Comparison of ENCODE assay signal across 8 mouse cellular contexts in genomic region chr10:18317961-18318915, GRCm38 (mm10). TPM values are rescaled to one million over a fixed set of nuclear protein-coding genes. Genes with fewer than 3 reads are reported as not detected.
DNase-seq lines count a peak whose midpoint lies in the region; ATAC-seq and TF ChIP-seq lines count a peak whose summit lies in the region.

No protein-coding gene starts in this region.

- H3K9ac ChIP-seq in embryonic facial prominence, embryonic 15.5 days = peak overlapping the region; percentile 85
- H3K9ac ChIP-seq in heart, embryonic 15.5 days = peak overlapping the region; percentile 88
- peak overlapping the region; percentile 85 for H3K9ac ChIP-seq in kidney, postnatal 0 days (ENCODE audit: low read depth, low read length)
- H3K9ac ChIP-seq in lung, embryonic 15.5 days = peak overlapping the region; percentile 73

- intact Hi-C loops in left cerebral cortex, adult 2 months (cut with DNase I) = loop anchor here (2.0 to 5.0 kb wide), 2 partner anchors 71 kb away; no protein-coding TSS in a partner anchor

- H3K4me3 ChIP-seq in left cerebral cortex, adult 2 months = peak overlapping the region; percentile 57
- peak overlapping the region; percentile 86 for H3K4me3 ChIP-seq in embryonic facial prominence, embryonic 15.5 days (replicated peaks)
- peak overlapping the region; percentile 85 for H3K4me3 ChIP-seq in heart, embryonic 15.5 days
- peak overlapping the region; percentile 80 for H3K4me3 ChIP-seq in kidney, postnatal 0 days (replicated peaks; ENCODE audit: low read depth, low read length)
- peak overlapping the region; percentile 82 for H3K4me3 ChIP-seq in lung, embryonic 15.5 days

- peak overlapping the region; percentile 42 for H3K27ac ChIP-seq in left cerebral cortex, adult 2 months
- peak overlapping the region; percentile 86 for H3K27ac ChIP-seq in embryonic facial prominence, embryonic 15.5 days (replicated peaks)
- H3K27ac ChIP-seq in heart, embryonic 15.5 days = peak overlapping the region; percentile 35
- H3K27ac ChIP-seq in kidney, postnatal 0 days = peak overlapping the region; percentile 70
- peak overlapping the region; percentile 76 for H3K27ac ChIP-seq in lung, embryonic 15.5 days

- H3K9me3 ChIP-seq in embryonic facial prominence, embryonic 15.5 days (replicated peaks) = no peaks in the 10 kb centered on the region
- no peaks in the 10 kb centered on the region for H3K9me3 ChIP-seq in heart, embryonic 15.5 days (replicated peaks)
- no peaks in the 10 kb centered on the region for H3K9me3 ChIP-seq in kidney, postnatal 0 days (replicated peaks; ENCODE audit: low read length)
- H3K9me3 ChIP-seq in lung, embryonic 15.5 days = no peaks in the 10 kb centered on the region

- H3K27me3 ChIP-seq in embryonic facial prominence, embryonic 15.5 days = no peaks in the 10 kb centered on the region
- no peaks in the 10 kb centered on the region for H3K27me3 ChIP-seq in heart, embryonic 15.5 days
- no peaks in the 10 kb centered on the region for H3K27me3 ChIP-seq in kidney, postnatal 0 days (ENCODE audit: insufficient read depth, low read length)
- no peaks in the 10 kb centered on the region for H3K27me3 ChIP-seq in lung, embryonic 15.5 days

- H3K4me1 ChIP-seq in embryonic facial prominence, embryonic 15.5 days = peaks cover 12% of the 10 kb centered on the region
- peaks cover 11% of the 10 kb centered on the region for H3K4me1 ChIP-seq in heart, embryonic 15.5 days (replicated peaks)
- peaks cover 15% of the 10 kb centered on the region for H3K4me1 ChIP-seq in kidney, postnatal 0 days (replicated peaks; ENCODE audit: insufficient read depth, low read length)
- peaks cover 13% of the 10 kb centered on the region for H3K4me1 ChIP-seq in lung, embryonic 15.5 days

- H3K4me2 ChIP-seq in embryonic facial prominence, embryonic 15.5 days (replicated peaks) = peak overlapping the region; percentile 93
- peak overlapping the region; percentile 97 for H3K4me2 ChIP-seq in heart, embryonic 15.5 days
- peak overlapping the region; percentile 90 for H3K4me2 ChIP-seq in kidney, postnatal 0 days (ENCODE audit: low read length)
- H3K4me2 ChIP-seq in lung, embryonic 15.5 days = peak overlapping the region; percentile 98

- TF ChIP-seq CTCF in left cerebral cortex, adult 2 months (IDR thresholded peaks at IDR 0.05) = no peak; the same call in 1 of the 2 replicates
- TF ChIP-seq CTCF in kidney, postnatal 0 days (IDR thresholded peaks at IDR 0.05; ENCODE audit: low read depth) = peak; percentile 11; the same call in 1 of the 2 replicates

- peak; percentile 48 to 57 for DNase-seq in left cerebral cortex, adult 2 months (ENCODE audit: extremely low spot score in 1 of 2, low spot score in 2 of 2)
- no peak for DNase-seq in left cerebral cortex, adult 8-10 months (ENCODE audit: low spot score in 2 of 2)
- DNase-seq in kidney, postnatal 0 days (ENCODE audit: low spot score) = peak; percentile 82
- peak; percentile 36 for DNase-seq in ovary, postnatal 14 days (ENCODE audit: low spot score)
- DNase-seq in urinary bladder, adult 2 months (ENCODE audit: low spot score) = peak; percentile 75

- H3K36me3 ChIP-seq in embryonic facial prominence, embryonic 15.5 days = no peaks in the 10 kb centered on the region
- no peaks in the 10 kb centered on the region for H3K36me3 ChIP-seq in heart, embryonic 15.5 days
- no peaks in the 10 kb centered on the region for H3K36me3 ChIP-seq in kidney, postnatal 0 days (ENCODE audit: insufficient read depth, low read length)
- H3K36me3 ChIP-seq in lung, embryonic 15.5 days = no peaks in the 10 kb centered on the region

- peak; percentile 81 for ATAC-seq in embryonic facial prominence, embryonic 15.5 days (ENCODE audit: insufficient number of reproducible peaks, low FRiP score, low TSS enrichment, low read depth)
- ATAC-seq in heart, embryonic 15.5 days (replicated peaks; ENCODE audit: insufficient number of reproducible peaks, insufficient read depth, low FRiP score, low read depth) = peak; percentile 85
- ATAC-seq in kidney, postnatal 0 days (replicated peaks; ENCODE audit: low FRiP score, low read depth) = peak; percentile 84
- peak; percentile 89 for ATAC-seq in lung, embryonic 15.5 days (ENCODE audit: borderline replicate concordance, extremely low read depth, low FRiP score, low TSS enrichment)

- 1% methylated on average over 73 of the region's 89 CpGs for WGBS in embryonic facial prominence, embryonic 15.5 days
- WGBS in heart, embryonic 15.5 days = 2% methylated on average over 72 of the region's 89 CpGs
- 2% methylated on average over 79 of the region's 89 CpGs for WGBS in kidney, postnatal 0 days
- 1% methylated on average over 57 of the region's 89 CpGs for WGBS in lung, embryonic 15.5 days

RNA-seq across cellular contexts. Expression of gene Nhsl1, which starts 0.5 kb away (rescaled TPM):
- 10 to 100 TPM; 23.7 to 28.9 TPM for total RNA-seq in left cerebral cortex, adult 2 months (2021)
- 10 to 100 TPM; 22.8 to 26.2 (median 23.7) TPM for total RNA-seq in left cerebral cortex, adult 8-10 months (2022)
- polyA plus RNA-seq in embryonic facial prominence, embryonic 15.5 days (2015; fragmentation: Nextera tagmentation; extraction: Ambion mirVana) = 11.0 and 11.4 TPM in 2 replicates
- polyA plus RNA-seq in heart, embryonic 15.5 days (2015; fragmentation: Nextera tagmentation; extraction: Ambion mirVana) = 11.2 and 12.7 TPM in 2 replicates
- 8.5 and 8.8 TPM in 2 replicates for polyA plus RNA-seq in kidney, postnatal 0 days (2015; fragmentation: Nextera tagmentation; extraction: Ambion mirVana)
- polyA plus RNA-seq in lung, embryonic 15.5 days (2015; fragmentation: Nextera tagmentation; extraction: Ambion mirVana) = 3.9 and 4.4 TPM in 2 replicates
- 14.0 and 14.8 TPM in 2 replicates for polyA plus RNA-seq in urinary bladder, adult 2 months (2012; rRNA removed)

Comparison
In these comparisons a context has a peak if more than half of its experiments do, and no peak if none do; other contexts are left out.
1. DNase-seq: peak in left cerebral cortex, adult 2 months (2 of 2), kidney, postnatal 0 days (single experiment), ovary, postnatal 14 days (single experiment) and urinary bladder, adult 2 months (single experiment); none in left cerebral cortex, adult 8-10 months (0 of 2).
2. H3K27ac ChIP-seq: peak in every context shown above with its lines; median percentile 86 in embryonic facial prominence, embryonic 15.5 days; 76 in lung, embryonic 15.5 days; 70 in kidney, postnatal 0 days; 42 in left cerebral cortex, adult 2 months; 35 in heart, embryonic 15.5 days.
3. Peak in every context shown above with its lines, with median percentiles within 50 percentile points of each other: H3K4me3 ChIP-seq, ATAC-seq, H3K4me2 ChIP-seq and H3K9ac ChIP-seq.